Mouse (Mus musculus): Measurements from ENCODE around the gene Zkscan17.

Gene Zkscan17

GRCm38 (mm10) chr11:59458973-59459372, 67.6 kb downstream of the Zkscan17 start:
- peak; percentile 77 for ATAC-seq (ENCODE audit: low TSS enrichment)

- ATAC-seq (ENCODE audit: low TSS enrichment), result no peak
Measured at GRCm38 (mm10) chr11:59456891-59457290, 69.7 kb downstream of the Zkscan17 start.

- ATAC-seq (ENCODE audit: low TSS enrichment), result no peak
Measured at GRCm38 (mm10) chr11:59456346-59456745, 70.2 kb downstream of the Zkscan17 start.

- no peak for ATAC-seq (ENCODE audit: low TSS enrichment)
Measured at GRCm38 (mm10) chr11:59451086-59451485, 75.5 kb downstream of the Zkscan17 start, which contains the start of gene Snap47. TSS of gene Snap47 (minus strand) at chr11:59451186.

GRCm38 (mm10) chr11:59450230-59450771, 76.2 kb downstream of the Zkscan17 start:
- ATAC-seq (ENCODE audit: low TSS enrichment), result peak; percentile 38

- ATAC-seq (ENCODE audit: low TSS enrichment), result peak; percentile 94
Measured at GRCm38 (mm10) chr11:59449741-59450229, 76.8 kb downstream of the Zkscan17 start, which contains the start of gene Jmjd4. TSS of gene Jmjd4 (plus strand) at chr11:59450045.

- no peak for ATAC-seq (ENCODE audit: low TSS enrichment)
Measured at GRCm38 (mm10) chr11:59443102-59443501, 83.4 kb downstream of the Zkscan17 start.

- no peak for ATAC-seq (ENCODE audit: low TSS enrichment)
Measured at GRCm38 (mm10) chr11:59437954-59438353, 88.6 kb downstream of the Zkscan17 start.
